ENCODE assay signal across 8 mouse cellular contexts in genomic region chr11:3173425-3174318, GRCm38 (mm10). TPM values are rescaled to one million over a fixed set of nuclear protein-coding genes. Genes with fewer than 3 reads are reported as not detected.
DNase-seq lines count a peak whose midpoint lies in the region; ATAC-seq and TF ChIP-seq lines count a peak whose summit lies in the region.
"Not testable (repeated sequence)": the region's sequence is repeated elsewhere in the genome, so short reads cannot be mapped to it uniquely, and the experiment has no call there.

No protein-coding gene starts in this region.

- not testable (repeated sequence) for H3K27me3 ChIP-seq in G1E (ENCODE audit: insufficient read depth, low read length); hindbrain, embryonic 12.5 days; liver, embryonic 15.5 days

- not testable (repeated sequence) for H3K9me3 ChIP-seq in G1E (replicated peaks); hindbrain, embryonic 12.5 days (replicated peaks); liver, embryonic 15.5 days (replicated peaks)

- not testable (repeated sequence) for DNase-seq in G1E (ENCODE audit: low spot score)
- peak; percentile 76 to 95 for DNase-seq in cerebellum, postnatal 4 days (ENCODE audit: low spot score in 2 of 2)
- DNase-seq in gastrocnemius, adult 8-10 months (ENCODE audit: low spot score in 2 of 2), result peak; percentile 85 to 88
- DNase-seq in layer of hippocampus, adult 9-10 months (ENCODE audit: low spot score), result peak; percentile 49
- DNase-seq in natural killer cell, adult 2 months (ENCODE audit: low spot score in 2 of 2), result peak; percentile 46 to 57
- DNase-seq in testis, postnatal 10 days (ENCODE audit: low spot score), result peak; percentile 88

- not testable (repeated sequence) for H3K9ac ChIP-seq in hindbrain, embryonic 12.5 days; liver, embryonic 15.5 days

- not testable (repeated sequence) for H3K4me1 ChIP-seq in G1E (ENCODE audit: insufficient read depth, low read depth, low read length); hindbrain, embryonic 12.5 days; liver, embryonic 15.5 days (replicated peaks)

- not testable (repeated sequence) for H3K4me2 ChIP-seq in hindbrain, embryonic 12.5 days (replicated peaks); liver, embryonic 15.5 days

- TF ChIP-seq CTCF in G1E (IDR thresholded peaks at IDR 0.05; ENCODE audit: low read depth, low read length), result not testable (repeated sequence)

- H3K4me3 ChIP-seq in G1E (ENCODE audit: low read depth, low read length); hindbrain, embryonic 12.5 days; liver, embryonic 15.5 days (replicated peaks): not testable (repeated sequence)

- not testable (repeated sequence) for H3K27ac ChIP-seq in hindbrain, embryonic 12.5 days; liver, embryonic 15.5 days (replicated peaks)

- WGBS in hindbrain, embryonic 12.5 days, result 87% methylated on average over 11 of the region's 11 CpGs
- 69% methylated on average over 11 of the region's 11 CpGs for WGBS in liver, embryonic 15.5 days (ENCODE audit: insufficient replicate concordance)

- ATAC-seq in G1E (ENCODE audit: extremely low read depth, insufficient number of reproducible peaks, low FRiP score, poor library complexity, severe bottlenecking), result peak; percentile 6; the same call in 1 of the 2 replicates
- peak; percentile 52 for ATAC-seq in hindbrain, embryonic 12.5 days (ENCODE audit: low FRiP score)
- peak; percentile 45 for ATAC-seq in liver, embryonic 15.5 days (ENCODE audit: insufficient read depth)

- H3K36me3 ChIP-seq in G1E (replicated peaks); hindbrain, embryonic 12.5 days; liver, embryonic 15.5 days (replicated peaks): not testable (repeated sequence)

RNA-seq across cellular contexts. Expression of gene Sfi1, which starts 19.6 kb away (rescaled TPM):
- total RNA-seq in G1E (2014; fragmentation: Nextera tagmentation), result 100 and 111 TPM in 2 replicates
- total RNA-seq in G1E (2017), result 85.3 and 89.7 TPM in 2 replicates
- polyA plus RNA-seq in G1E (2012), result 42.0 and 42.2 TPM in 2 replicates
- 10 to 100 TPM in 2 of 4 experiments, 1 to 10 TPM in 2; 7.8 to 12.1 (median 9.6) TPM for total RNA-seq in gastrocnemius, adult 8-10 months (2022)
- 17.2 and 18.6 TPM in 2 replicates for polyA plus RNA-seq in hindbrain, embryonic 12.5 days (2016; fragmentation: Nextera tagmentation; extraction: Ambion mirVana)
- polyA plus RNA-seq in liver, embryonic 15.5 days (2015; fragmentation: Nextera tagmentation; extraction: Ambion mirVana), result 3.2 and 4.2 TPM in 2 replicates

RNA-seq across cellular contexts. Expression of gene Eif4enif1, which starts 28.5 kb away (rescaled TPM):
- total RNA-seq in G1E (2014; fragmentation: Nextera tagmentation), result 139 and 179 TPM in 2 replicates
- 50.7 and 52.7 TPM in 2 replicates for total RNA-seq in G1E (2017)
- polyA plus RNA-seq in G1E (2012), result 106 and 121 TPM in 2 replicates
- 10 to 100 TPM; 27.6 to 39.3 (median 31.4) TPM for total RNA-seq in gastrocnemius, adult 8-10 months (2022)
- 58.8 and 64.6 TPM in 2 replicates for polyA plus RNA-seq in hindbrain, embryonic 12.5 days (2016; fragmentation: Nextera tagmentation; extraction: Ambion mirVana)
- polyA plus RNA-seq in liver, embryonic 15.5 days (2015; fragmentation: Nextera tagmentation; extraction: Ambion mirVana), result 22.3 and 23.9 TPM in 2 replicates
